Mouse (Mus musculus): ENCODE measurements around the gene Gm20696. TPM values are rescaled to one million over a fixed set of nuclear protein-coding genes. Genes with fewer than 3 reads are reported as not detected.

Gm20696 gene
- polyA plus RNA-seq, 1 experiment from 2014 or later = 3.0 TPM

GRCm38 (mm10) chr6:99610454-99611427, 55.9 kb downstream of the Gm20696 start:
- 42% methylated on average over 14 of the region's 14 CpGs for WGBS
- Histone ChIP-seq H3K4me2 (ENCODE audit: low read depth, low read length) (no peak overlapping the region), H3K9ac (replicated peaks; ENCODE audit: low read depth, low read length) (no peak overlapping the region), H3K36me3 (ENCODE audit: control insufficient read depth, insufficient read depth, low read length) (no peaks in the 10 kb centered on the region), H3K4me1 (ENCODE audit: control insufficient read depth, insufficient read depth, low read length) (peaks cover 7% of the 10 kb centered on the region), H3K27me3 (ENCODE audit: control insufficient read depth, insufficient read depth, low read length) (no peaks in the 10 kb centered on the region; the same call in 1 of the 2 replicates), H3K4me3 (ENCODE audit: low read depth, low read length) (no peak overlapping the region), H3K9me3 (ENCODE audit: control insufficient read depth, low read length) (no peaks in the 10 kb centered on the region), H3K27ac (ENCODE audit: low read depth, low read length) (no peak overlapping the region)
- no peak for ATAC-seq (ENCODE audit: low read depth)

GRCm38 (mm10) chr6:99606079-99606478, 60.5 kb downstream of the Gm20696 start:
- no peak overlapping the region for H3K27ac ChIP-seq (ENCODE audit: low read depth, low read length)
- H3K4me3 ChIP-seq (ENCODE audit: low read depth, low read length) = no peak overlapping the region
- H3K9me3 ChIP-seq (ENCODE audit: control insufficient read depth, low read length) = no peaks in the 10 kb centered on the region
- no peaks in the 10 kb centered on the region for H3K27me3 ChIP-seq (ENCODE audit: control insufficient read depth, insufficient read depth, low read length)
- no peak overlapping the region for H3K9ac ChIP-seq (replicated peaks; ENCODE audit: low read depth, low read length)
- H3K4me1 ChIP-seq (ENCODE audit: control insufficient read depth, insufficient read depth, low read length) = no peaks in the 10 kb centered on the region
- 49% methylated on average over 7 of the region's 7 CpGs for WGBS
- no peak overlapping the region for H3K4me2 ChIP-seq (ENCODE audit: low read depth, low read length)
- no peaks in the 10 kb centered on the region for H3K36me3 ChIP-seq (ENCODE audit: control insufficient read depth, insufficient read depth, low read length)
- no peak for ATAC-seq (ENCODE audit: low read depth)

GRCm38 (mm10) chr6:99604758-99605157, 61.8 kb downstream of the Gm20696 start:
- Histone ChIP-seq H3K9ac (replicated peaks; ENCODE audit: low read depth, low read length) (no peak overlapping the region), H3K9me3 (ENCODE audit: control insufficient read depth, low read length) (no peaks in the 10 kb centered on the region), H3K4me1 (ENCODE audit: control insufficient read depth, insufficient read depth, low read length) (no peaks in the 10 kb centered on the region), H3K27ac (ENCODE audit: low read depth, low read length) (no peak overlapping the region), H3K27me3 (ENCODE audit: control insufficient read depth, insufficient read depth, low read length) (no peaks in the 10 kb centered on the region), H3K4me2 (ENCODE audit: low read depth, low read length) (no peak overlapping the region), H3K4me3 (ENCODE audit: low read depth, low read length) (no peak overlapping the region), H3K36me3 (ENCODE audit: control insufficient read depth, insufficient read depth, low read length) (no peaks in the 10 kb centered on the region)
- no peak for ATAC-seq (ENCODE audit: low read depth)
- WGBS = 64% methylated on average over 2 of the region's 2 CpGs

GRCm38 (mm10) chr6:99602434-99602833, 64.2 kb downstream of the Gm20696 start:
- ATAC-seq (ENCODE audit: low read depth) = no peak
- no peak overlapping the region for H3K27ac ChIP-seq (ENCODE audit: low read depth, low read length)
- no peaks in the 10 kb centered on the region for H3K27me3 ChIP-seq (ENCODE audit: control insufficient read depth, insufficient read depth, low read length)
- no peak overlapping the region for H3K4me3 ChIP-seq (ENCODE audit: low read depth, low read length)
- H3K36me3 ChIP-seq (ENCODE audit: control insufficient read depth, insufficient read depth, low read length) = no peaks in the 10 kb centered on the region
- no peaks in the 10 kb centered on the region for H3K9me3 ChIP-seq (ENCODE audit: control insufficient read depth, low read length)
- H3K4me2 ChIP-seq (ENCODE audit: low read depth, low read length) = no peak overlapping the region
- WGBS = 95% methylated on average over 7 of the region's 7 CpGs
- H3K9ac ChIP-seq (replicated peaks; ENCODE audit: low read depth, low read length) = no peak overlapping the region
- H3K4me1 ChIP-seq (ENCODE audit: control insufficient read depth, insufficient read depth, low read length) = no peaks in the 10 kb centered on the region

- Histone ChIP-seq H3K4me2 (ENCODE audit: low read depth, low read length) (no peak overlapping the region), H3K36me3 (ENCODE audit: control insufficient read depth, insufficient read depth, low read length) (no peaks in the 10 kb centered on the region), H3K4me3 (ENCODE audit: low read depth, low read length) (no peak overlapping the region), H3K9ac (replicated peaks; ENCODE audit: low read depth, low read length) (no peak overlapping the region), H3K9me3 (ENCODE audit: control insufficient read depth, low read length) (no peaks in the 10 kb centered on the region), H3K27me3 (ENCODE audit: control insufficient read depth, insufficient read depth, low read length) (no peaks in the 10 kb centered on the region), H3K27ac (ENCODE audit: low read depth, low read length) (no peak overlapping the region), H3K4me1 (ENCODE audit: control insufficient read depth, insufficient read depth, low read length) (no peaks in the 10 kb centered on the region)
- no peak for ATAC-seq (ENCODE audit: low read depth)
- 76% methylated on average over 8 of the region's 8 CpGs for WGBS
Observed at GRCm38 (mm10) chr6:99600886-99601285, 65.7 kb downstream of the Gm20696 start.

- peak; percentile 72; the same call in 1 of the 2 replicates for ATAC-seq (ENCODE audit: low read depth)
Observed at GRCm38 (mm10) chr6:99600168-99600793, 66.3 kb downstream of the Gm20696 start.

GRCm38 (mm10) chr6:99599651-99600050, 66.9 kb downstream of the Gm20696 start:
- WGBS = 3% methylated on average over 8 of the region's 8 CpGs
- Histone ChIP-seq H3K27me3 (ENCODE audit: control insufficient read depth, insufficient read depth, low read length) (no peaks in the 10 kb centered on the region), H3K9me3 (ENCODE audit: control insufficient read depth, low read length) (no peaks in the 10 kb centered on the region), H3K9ac (replicated peaks; ENCODE audit: low read depth, low read length) (no peak overlapping the region), H3K4me3 (ENCODE audit: low read depth, low read length) (no peak overlapping the region), H3K27ac (ENCODE audit: low read depth, low read length) (no peak overlapping the region), H3K4me2 (ENCODE audit: low read depth, low read length) (0 out of 2 replicates have a peak overlapping the region, but pooled peaks have one; percentile 14), H3K36me3 (ENCODE audit: control insufficient read depth, insufficient read depth, low read length) (no peaks in the 10 kb centered on the region), H3K4me1 (ENCODE audit: control insufficient read depth, insufficient read depth, low read length) (no peaks in the 10 kb centered on the region)
- peak; percentile 75 for ATAC-seq (ENCODE audit: low read depth)

More at GRCm38 (mm10) chr6:99600168-99600793, 66.3 kb downstream of the Gm20696 start:
- Histone ChIP-seq H3K27ac (ENCODE audit: low read depth, low read length) (no peak overlapping the region), H3K9me3 (ENCODE audit: control insufficient read depth, low read length) (no peaks in the 10 kb centered on the region), H3K4me3 (ENCODE audit: low read depth, low read length) (no peak overlapping the region), H3K9ac (replicated peaks; ENCODE audit: low read depth, low read length) (no peak overlapping the region), H3K27me3 (ENCODE audit: control insufficient read depth, insufficient read depth, low read length) (no peaks in the 10 kb centered on the region), H3K4me1 (ENCODE audit: control insufficient read depth, insufficient read depth, low read length) (no peaks in the 10 kb centered on the region), H3K4me2 (ENCODE audit: low read depth, low read length) (no peak overlapping the region), H3K36me3 (ENCODE audit: control insufficient read depth, insufficient read depth, low read length) (no peaks in the 10 kb centered on the region)
- WGBS = 28% methylated on average over 10 of the region's 10 CpGs

- Histone ChIP-seq H3K9me3 (ENCODE audit: control insufficient read depth, low read length) (no peaks in the 10 kb centered on the region), H3K27me3 (ENCODE audit: control insufficient read depth, insufficient read depth, low read length) (no peaks in the 10 kb centered on the region), H3K9ac (replicated peaks; ENCODE audit: low read depth, low read length) (no peak overlapping the region), H3K4me3 (ENCODE audit: low read depth, low read length) (no peak overlapping the region), H3K36me3 (ENCODE audit: control insufficient read depth, insufficient read depth, low read length) (no peaks in the 10 kb centered on the region), H3K4me1 (ENCODE audit: control insufficient read depth, insufficient read depth, low read length) (no peaks in the 10 kb centered on the region), H3K27ac (ENCODE audit: low read depth, low read length) (no peak overlapping the region), H3K4me2 (ENCODE audit: low read depth, low read length) (no peak overlapping the region)
- 22% methylated on average over 5 of the region's 5 CpGs for WGBS
- peak; percentile 68; the same call in 1 of the 2 replicates for ATAC-seq (ENCODE audit: low read depth)
Observed at GRCm38 (mm10) chr6:99599229-99599628, 67.4 kb downstream of the Gm20696 start.

GRCm38 (mm10) chr6:99577040-99577439, 89.6 kb downstream of the Gm20696 start:
- no peak overlapping the region for H3K9ac ChIP-seq (replicated peaks; ENCODE audit: low read depth, low read length)
- no peaks in the 10 kb centered on the region for H3K9me3 ChIP-seq (ENCODE audit: control insufficient read depth, low read length)
- no peak overlapping the region for H3K4me3 ChIP-seq (ENCODE audit: low read depth, low read length)
- no peaks in the 10 kb centered on the region for H3K36me3 ChIP-seq (ENCODE audit: control insufficient read depth, insufficient read depth, low read length)
- H3K27ac ChIP-seq (ENCODE audit: low read depth, low read length) = no peak overlapping the region
- no peak for ATAC-seq (ENCODE audit: low read depth)
- WGBS = 62% methylated on average over 6 of the region's 6 CpGs
- H3K4me2 ChIP-seq (ENCODE audit: low read depth, low read length) = no peak overlapping the region
- no peaks in the 10 kb centered on the region for H3K4me1 ChIP-seq (ENCODE audit: control insufficient read depth, insufficient read depth, low read length)
- no peaks in the 10 kb centered on the region for H3K27me3 ChIP-seq (ENCODE audit: control insufficient read depth, insufficient read depth, low read length)
